Mouse (Mus musculus) ovary, postnatal 36 days (tissue): ENCODE measurements around the gene Ankrd16.
A peak's percentile ranks its signal among the peaks of the same experiment; 100 is the strongest.

ENCODE experiments used
- DNase-seq: peaks from one replicate; pipeline ENCODE4 v3.0.0; 2022; ENCODE audit warnings: low spot score, mixed read lengths

Gene Ankrd16

DNA sequence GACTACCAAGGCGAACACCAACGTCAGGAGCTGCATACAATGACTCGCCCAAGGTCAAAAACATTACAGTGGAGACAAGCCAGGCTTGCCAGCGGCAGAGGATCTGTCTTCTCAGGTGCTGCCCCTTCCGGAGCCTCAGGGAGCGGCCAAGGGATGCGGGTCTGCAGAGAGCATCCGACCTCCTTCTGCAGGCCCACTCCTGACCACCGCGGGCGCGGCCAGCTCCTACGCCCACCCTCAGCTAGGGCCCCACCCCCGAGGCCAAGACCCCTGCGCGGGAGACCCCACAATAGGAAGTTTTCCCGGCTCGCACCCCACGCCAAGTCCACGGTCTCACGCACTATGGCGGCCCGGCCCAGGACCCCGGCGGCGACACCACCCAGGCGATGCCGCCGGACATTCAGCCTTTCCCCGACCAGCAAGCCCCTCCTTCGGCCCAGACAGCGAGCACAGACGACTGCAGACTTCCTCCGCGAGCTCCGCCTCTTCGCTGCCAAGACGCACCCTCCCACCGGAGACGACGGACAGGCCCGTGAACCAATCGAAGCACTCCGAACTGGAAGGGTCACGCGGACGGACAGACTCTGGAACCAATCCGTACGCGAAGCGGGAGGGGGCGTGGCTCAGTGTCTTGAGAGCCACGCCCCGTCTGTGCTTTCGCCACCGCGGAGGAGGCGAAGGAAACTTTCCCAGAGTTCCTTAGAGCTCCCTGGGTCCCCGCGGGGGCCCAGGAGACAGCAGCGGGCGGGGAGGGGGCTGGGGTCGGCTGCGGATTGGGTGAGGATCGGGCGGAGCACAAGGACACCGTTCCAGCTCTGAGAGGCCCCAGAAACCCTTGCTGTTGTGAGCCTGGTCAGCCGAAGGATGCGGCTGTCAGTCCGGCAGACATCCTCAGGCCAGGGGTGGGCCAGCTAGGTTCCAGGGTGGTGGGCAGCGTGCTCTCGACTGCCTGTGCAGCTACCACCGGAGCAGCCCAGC is at the start of gene Ankrd16, which contains the start of gene Fbh1:
TSS of gene Ankrd16 (plus strand) at position 786 of the 978 bp plus-strand sequence.
TSS of gene Fbh1 (minus strand) at position 492 of the 978 bp plus-strand sequence.
- peak; percentile 100 for DNase-seq

DNA sequence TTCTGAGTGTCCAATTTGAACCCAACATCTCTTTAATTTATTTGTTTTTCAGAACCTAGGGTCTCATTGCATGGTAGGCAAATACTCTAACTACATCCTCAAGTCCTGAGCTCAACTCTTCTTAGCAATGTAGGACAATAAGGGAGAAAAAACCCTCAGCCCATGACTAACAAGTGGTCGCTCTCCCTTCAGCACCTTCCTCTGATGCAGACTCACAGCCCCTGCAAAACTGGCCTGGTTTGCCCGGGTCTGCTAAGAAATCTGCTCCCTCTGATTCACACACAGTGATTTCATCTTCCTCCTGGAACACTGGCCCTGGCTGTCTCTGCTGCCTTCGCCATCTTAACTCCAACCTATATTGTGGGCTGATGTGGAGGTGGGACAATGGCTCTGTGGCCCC is 48.6 kb upstream of the Ankrd16 start:
- DNase-seq: no peak

DNA sequence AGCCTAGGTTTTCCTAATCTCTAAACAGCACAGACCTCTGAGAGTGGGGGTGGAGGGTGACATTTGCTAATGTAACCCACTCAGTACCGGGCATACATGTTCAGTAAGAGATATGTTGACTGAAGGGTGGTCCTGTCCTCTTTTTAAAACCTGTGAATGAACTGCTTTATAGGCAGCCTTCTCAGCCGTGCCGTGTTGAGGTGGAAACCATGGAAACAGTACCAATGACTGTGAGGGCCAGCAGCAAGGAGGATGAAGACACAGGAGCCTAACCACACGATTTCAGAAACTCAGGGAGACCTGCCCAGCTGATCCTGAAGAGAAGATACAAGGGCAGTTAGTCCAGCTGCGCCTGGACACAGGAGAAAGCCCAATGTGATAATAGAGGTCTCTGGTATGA is 44.7 kb upstream of the Ankrd16 start:
- DNase-seq: no peak

- DNase-seq: no peak
Observed at GRCm38 (mm10) chr2:11735853-11736252, 41.8 kb upstream of the Ankrd16 start.

GRCm38 (mm10) chr2:11738794-11739193 is 38.9 kb upstream of the Ankrd16 start:
- DNase-seq: no peak

DNA sequence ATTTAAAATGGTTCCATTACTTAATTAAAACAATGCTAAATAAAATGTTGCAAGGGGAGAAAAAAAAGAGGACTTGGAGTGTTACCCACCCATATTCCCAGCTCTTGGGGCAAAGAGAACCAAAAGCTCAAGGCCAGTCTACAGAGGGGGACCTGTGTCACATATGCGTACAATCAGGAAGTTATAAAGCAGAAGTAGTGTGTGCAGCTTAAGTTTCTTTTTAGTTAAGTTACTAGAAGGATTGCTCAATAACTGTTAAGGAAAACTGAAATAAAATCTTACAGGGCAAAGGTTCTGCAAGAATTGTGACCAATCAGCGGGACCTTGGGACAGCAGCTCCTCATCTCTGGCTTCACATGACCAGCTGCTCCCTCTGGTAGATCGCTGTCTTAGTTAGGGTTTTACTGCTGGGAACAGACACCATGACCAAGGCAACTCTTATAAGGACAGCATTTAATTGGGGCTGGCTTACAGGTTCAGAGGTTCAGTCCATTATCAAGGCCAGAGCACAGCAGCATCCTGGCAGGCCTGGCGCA is 38.1 kb upstream of the Ankrd16 start:
- DNase-seq: no peak

DNA sequence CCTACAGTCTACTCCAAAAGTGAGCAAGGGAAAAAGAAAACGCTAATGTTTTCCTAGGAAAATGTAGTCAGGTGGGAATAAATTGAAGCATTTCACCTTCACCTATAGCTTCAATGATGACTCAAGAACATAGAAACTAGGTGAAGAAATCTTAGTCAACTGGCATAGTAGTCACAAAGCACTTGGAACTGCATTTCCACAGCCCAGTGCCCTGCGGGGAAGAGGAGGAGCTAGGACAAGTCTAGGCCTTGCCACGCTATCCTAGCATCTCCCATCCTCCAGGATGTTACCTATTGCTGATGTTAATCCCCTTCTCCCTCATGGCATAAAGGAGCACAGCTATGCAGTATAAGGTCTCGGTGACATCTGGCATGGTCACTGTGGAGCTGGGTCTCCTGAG is 15.1 kb upstream of the Ankrd16 start:
- no peak for DNase-seq

DNA sequence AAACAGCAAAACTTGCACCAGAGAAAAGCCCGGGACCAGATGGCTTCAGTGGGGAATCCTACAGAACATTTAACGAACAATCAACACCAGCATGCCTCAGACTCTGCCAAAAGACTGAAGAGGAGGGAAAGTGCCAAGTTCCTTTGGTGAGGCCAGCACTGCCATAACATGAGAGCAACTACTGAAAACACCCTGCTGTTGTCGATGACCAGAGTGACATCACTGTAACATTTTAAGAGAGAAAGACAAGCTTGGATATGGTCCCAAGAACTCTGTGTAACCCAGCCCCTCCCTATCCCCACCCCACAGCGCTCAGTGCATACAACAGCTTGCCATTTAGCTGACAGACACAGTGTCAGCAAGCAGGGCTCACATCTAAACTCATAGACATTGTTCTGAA is 12.0 kb upstream of the Ankrd16 start:
- no peak for DNase-seq

GRCm38 (mm10) chr2:11766485-11767160 is 11.1 kb upstream of the Ankrd16 start:
- DNase-seq: no peak

GRCm38 (mm10) chr2:11767161-11767545 is 10.5 kb upstream of the Ankrd16 start:
- DNase-seq: no peak

DNA sequence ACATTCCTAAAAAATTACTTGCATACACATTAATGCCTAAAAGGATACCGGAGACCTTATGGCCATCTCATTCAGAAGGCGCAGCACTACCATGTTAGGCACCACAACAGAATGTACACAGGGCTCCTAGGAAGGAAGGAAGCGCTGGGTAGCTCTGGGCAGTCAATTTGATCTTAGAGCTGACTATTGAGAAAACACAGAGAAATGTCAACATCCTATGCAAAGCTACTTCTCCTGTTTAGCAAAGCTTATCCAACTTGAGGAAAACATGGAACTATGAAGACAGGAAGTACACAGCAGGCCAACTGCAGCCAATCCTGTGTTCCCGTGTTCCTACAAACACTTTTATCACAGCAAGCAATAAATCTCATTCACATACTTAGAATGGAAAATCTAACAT is 6.0 kb upstream of the Ankrd16 start:
- DNase-seq: no peak

DNA sequence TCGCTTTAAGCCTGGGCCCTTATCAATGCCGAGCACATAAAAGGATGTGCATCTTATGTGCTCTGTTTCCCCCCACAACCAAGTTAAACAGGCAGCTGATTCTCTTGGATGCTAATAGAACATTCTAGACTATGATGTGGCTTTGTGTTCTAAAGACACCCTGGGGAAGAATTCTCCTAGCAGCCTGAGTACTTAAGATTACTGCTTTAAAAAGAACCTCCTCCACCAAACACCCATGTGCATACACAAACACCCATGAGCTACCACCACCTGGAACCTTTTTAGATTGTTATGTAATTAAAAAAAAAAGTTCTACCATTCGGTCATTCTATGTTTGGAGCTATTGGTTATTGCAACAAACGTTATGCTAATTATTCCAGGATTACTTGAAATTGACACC is 5.3 kb upstream of the Ankrd16 start:
- no peak for DNase-seq

- no peak for DNase-seq
Observed at GRCm38 (mm10) chr2:11774426-11774825, 3.2 kb upstream of the Ankrd16 start.

- no peak for DNase-seq
Observed at GRCm38 (mm10) chr2:11775121-11775520, 2.6 kb upstream of the Ankrd16 start.

DNA sequence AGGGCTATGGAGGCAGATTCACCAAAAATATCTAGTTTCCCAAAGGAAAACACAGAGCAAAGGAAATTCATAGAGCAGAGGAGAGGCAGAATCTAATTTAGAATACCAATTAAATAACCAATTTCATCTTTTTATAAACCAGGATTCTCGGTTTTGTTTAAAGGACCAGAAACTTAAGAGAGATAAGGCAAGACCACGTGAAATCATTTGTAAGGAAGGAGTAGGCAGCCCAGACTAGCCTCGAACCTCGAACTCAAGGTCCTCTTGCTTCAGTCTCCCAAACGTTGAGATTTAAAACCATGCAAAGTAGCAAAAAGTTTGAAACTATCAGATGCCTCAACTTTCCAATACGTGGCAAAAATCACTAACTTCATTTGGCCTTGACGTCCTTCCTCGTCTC is 1.3 kb upstream of the Ankrd16 start:
- DNase-seq: no peak

DNA sequence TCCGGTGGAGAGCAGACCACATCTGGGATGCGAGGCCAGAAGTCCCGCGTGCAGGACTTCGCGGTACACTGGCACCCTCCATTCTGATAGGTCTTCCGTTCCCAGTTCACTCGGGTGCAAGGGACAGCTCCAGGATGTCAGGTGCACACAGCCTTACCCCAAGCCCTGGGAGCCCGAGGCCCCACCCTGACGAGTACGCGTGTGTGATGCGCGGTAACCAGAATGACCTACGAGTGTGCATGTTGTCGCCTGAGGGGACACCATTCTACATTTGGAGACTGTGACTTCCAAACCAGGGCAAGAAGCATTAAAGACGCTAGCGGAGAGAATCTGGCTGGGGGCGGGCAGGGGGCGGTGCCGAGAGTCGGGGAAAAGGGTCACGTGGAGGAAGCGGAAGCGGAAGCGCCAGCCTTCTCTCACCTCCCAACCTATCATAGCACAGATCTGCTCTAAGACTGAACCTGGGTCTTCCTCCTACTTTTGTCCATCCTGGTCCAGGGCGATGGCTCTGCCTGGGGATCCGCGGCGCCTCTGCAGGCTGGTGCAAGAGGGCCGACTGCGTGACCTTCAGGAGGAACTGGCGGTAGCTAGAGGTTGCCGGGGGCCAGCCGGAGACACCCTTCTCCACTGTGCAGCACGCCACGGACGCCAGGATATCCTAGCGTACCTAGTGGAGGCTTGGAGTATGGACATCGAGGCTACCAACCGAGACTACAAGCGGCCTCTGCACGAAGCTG is 579 bp downstream of the Ankrd16 start:
- peak; percentile 79 for DNase-seq

DNA sequence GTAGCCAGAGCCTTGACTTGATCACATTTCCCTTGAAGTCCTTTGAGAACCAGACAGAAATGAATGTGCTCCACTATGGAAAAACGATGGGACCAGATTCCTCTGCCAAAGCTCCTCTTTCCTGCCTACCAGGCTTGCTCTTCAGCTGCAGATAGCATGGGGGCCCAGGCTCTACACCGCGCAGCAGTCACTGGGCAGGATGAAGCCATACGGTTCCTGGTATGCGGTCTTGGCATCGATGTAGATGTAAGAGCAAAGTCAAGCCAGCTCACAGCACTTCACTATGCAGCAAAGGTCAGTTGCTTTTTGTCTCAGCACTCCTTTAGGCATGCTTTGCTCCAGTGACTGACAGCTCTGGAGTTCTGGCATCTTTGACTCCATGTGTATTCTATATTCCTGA is 6.5 kb downstream of the Ankrd16 start:
- no peak for DNase-seq

- DNase-seq: no peak
Observed at GRCm38 (mm10) chr2:11794668-11795067, 17.0 kb downstream of the Ankrd16 start.

- DNase-seq: no peak
Observed at GRCm38 (mm10) chr2:11797930-11798364, 20.3 kb downstream of the Ankrd16 start.

- DNase-seq: no peak
Observed at GRCm38 (mm10) chr2:11801299-11801930, 23.7 kb downstream of the Ankrd16 start.
